Mouse (Mus musculus) kidney, embryonic 15.5 days (tissue): ENCODE measurements around the gene Plcxd1. TPM values are rescaled to one million over a fixed set of nuclear protein-coding genes. Genes with fewer than 3 reads are reported as not detected.
"Not testable (repeated sequence)": the region's sequence is repeated elsewhere in the genome, so short reads cannot be mapped to it uniquely, and the experiment has no call there.

ENCODE experiments used
- ATAC-seq: fragments of 200-750 bp; cut with Nextera tagmentation; replicated peaks from 2 replicates; pipeline ENCODE4 v1.8.0; 2017; ENCODE audit warnings: moderate TSS enrichment; ENCODE audit not compliant: low FRiP score
- H3K27ac ChIP-seq: fragments of 300-500 bp; sonication (generic); 2 replicates; pipeline ENCODE4 v1.5.1; 2015; ENCODE audit warnings: mild to moderate bottlenecking, inconsistent platforms
- H3K27me3 ChIP-seq: fragments of 300-500 bp; sonication (generic); 2 replicates; pipeline ENCODE4 v1.6.1; 2015; ENCODE audit warnings: inconsistent platforms
- H3K36me3 ChIP-seq: fragments of 300-500 bp; sonication (generic); 2 replicates; pipeline ENCODE4 v1.6.1; 2015; ENCODE audit warnings: inconsistent platforms
- H3K4me1 ChIP-seq: fragments of 300-500 bp; sonication (generic); 2 replicates; pipeline ENCODE4 v1.6.1; 2015; ENCODE audit warnings: inconsistent platforms
- H3K4me2 ChIP-seq: fragments of 300-500 bp; sonication (generic); 2 replicates; pipeline ENCODE4 v1.6.1; 2015; ENCODE audit warnings: moderate library complexity, mild to moderate bottlenecking, inconsistent platforms
- H3K4me3 ChIP-seq: fragments of 300-500 bp; sonication (generic); replicated peaks from 2 replicates; pipeline ENCODE4 v1.5.1; 2015; ENCODE audit warnings: mild to moderate bottlenecking, inconsistent platforms
- H3K9ac ChIP-seq: fragments of 300-500 bp; sonication (generic); 2 replicates; pipeline ENCODE4 v1.6.1; 2015; ENCODE audit warnings: mild to moderate bottlenecking, inconsistent platforms
- H3K9me3 ChIP-seq: fragments of 300-500 bp; sonication (generic); replicated peaks from 2 replicates; pipeline ENCODE4 v1.6.1; 2016; ENCODE audit warnings: inconsistent platforms
- WGBS: fragments of 180-500 bp; shearing (Covaris S2); methylation state at CpG from one replicate; pipeline ENCODE4 v1.1.7; 2015; ENCODE audit warnings: mixed read lengths; 5-methylcytosine and 5-hydroxymethylcytosine counted together
- polyA plus RNA-seq: library from polyadenylated mRNA; unstranded; fragments of >200 nt; fragmentation: Nextera tagmentation; extraction: Ambion mirVana; gene quantifications from 2 replicates; pipeline ENCODE4 v1.2.1, GENCODE M21; 2015

The Plcxd1 gene
- polyA plus RNA-seq, 1 experiment from 2014 or later, result 1.6 TPM

GRCm38 (mm10) chr5:110122380-110122779 lies 22.6 kb downstream of the Plcxd1 start:
- H3K9ac ChIP-seq, H3K4me3 ChIP-seq, H3K9me3 ChIP-seq, H3K27ac ChIP-seq, H3K4me2 ChIP-seq, H3K27me3 ChIP-seq, ATAC-seq, H3K4me1 ChIP-seq: not testable (repeated sequence)
- H3K36me3 ChIP-seq, result peaks cover 64% of the 10 kb centered on the region
- WGBS, result 84% methylated on average over 3 of the region's 3 CpGs

GRCm38 (mm10) chr5:110135293-110136086 lies 35.7 kb downstream of the Plcxd1 start, which contains the start of gene Chfr:
TSS of gene Chfr (plus strand) at chr5:110135842.
- Histone ChIP-seq H3K4me3 (peak within 1 kb of the TSS; percentile 95), H3K9ac (peak within 1 kb of the TSS; percentile 80), H3K4me1 (0 out of 2 replicates have a peak, but pooled peaks cover 4% of the 10 kb centered on the region), H3K9me3 (peaks cover 8% of the 10 kb centered on the region), H3K27me3 (no peaks in the 10 kb centered on the region), H3K36me3 (peaks cover 27% of the 10 kb centered on the region), H3K4me2 (peak within 1 kb of the TSS; percentile 84), H3K27ac (peak within 1 kb of the TSS; percentile 63)
- ATAC-seq, result peak; percentile 100
- WGBS, result 3% methylated on average over 46 of the region's 46 CpGs

- Histone ChIP-seq H3K4me1 (0 out of 2 replicates have a peak, but pooled peaks cover 4% of the 10 kb centered on the region), H3K27me3 (no peaks in the 10 kb centered on the region), H3K9me3 (peaks cover 4% of the 10 kb centered on the region; the same call in 1 of the 2 replicates), H3K9ac (peak overlapping the region; percentile 80), H3K4me3 (peak overlapping the region; percentile 95), H3K36me3 (peaks cover 27% of the 10 kb centered on the region), H3K27ac (peak overlapping the region; percentile 63), H3K4me2 (peak overlapping the region; percentile 84)
- peak; percentile 38 for ATAC-seq
- 6% methylated on average over 18 of the region's 18 CpGs for WGBS
Measured at GRCm38 (mm10) chr5:110136087-110136464, 36.3 kb downstream of the Plcxd1 start.

- H3K4me1 ChIP-seq, result 0 out of 2 replicates have a peak, but pooled peaks cover 4% of the 10 kb centered on the region
- no peak overlapping the region for H3K4me2 ChIP-seq
- ATAC-seq, result no peak
- peaks cover 39% of the 10 kb centered on the region for H3K36me3 ChIP-seq
- H3K27ac ChIP-seq, result no peak overlapping the region
- 97% methylated on average over 3 of the region's 3 CpGs for WGBS
- peaks cover 4% of the 10 kb centered on the region; the same call in 1 of the 2 replicates for H3K9me3 ChIP-seq
- H3K4me3 ChIP-seq, result no peak overlapping the region
- no peaks in the 10 kb centered on the region for H3K27me3 ChIP-seq
- no peak overlapping the region for H3K9ac ChIP-seq
Measured at GRCm38 (mm10) chr5:110137816-110138215, 38.0 kb downstream of the Plcxd1 start.

- no peaks in the 10 kb centered on the region for H3K27me3 ChIP-seq
- H3K4me3 ChIP-seq, result no peak overlapping the region
- H3K9ac ChIP-seq, result no peak overlapping the region
- ATAC-seq, result no peak
- H3K4me2 ChIP-seq, result no peak overlapping the region
- WGBS, result 95% methylated on average over 3 of the region's 3 CpGs
- peaks cover 1% of the 10 kb centered on the region; the same call in 1 of the 2 replicates for H3K9me3 ChIP-seq
- peaks cover 53% of the 10 kb centered on the region for H3K36me3 ChIP-seq
- H3K27ac ChIP-seq, result no peak overlapping the region
- 0 out of 2 replicates have a peak, but pooled peaks cover 4% of the 10 kb centered on the region for H3K4me1 ChIP-seq
Measured at GRCm38 (mm10) chr5:110139325-110139724, 39.6 kb downstream of the Plcxd1 start.

- WGBS, result 92% methylated on average over 7 of the region's 7 CpGs
- H3K27me3 ChIP-seq, result no peaks in the 10 kb centered on the region
- ATAC-seq, result no peak
Measured at GRCm38 (mm10) chr5:110140424-110140823, 40.7 kb downstream of the Plcxd1 start.

GRCm38 (mm10) chr5:110142309-110142708 lies 42.5 kb downstream of the Plcxd1 start:
- peaks cover 81% of the 10 kb centered on the region for H3K36me3 ChIP-seq
- no peak overlapping the region for H3K9ac ChIP-seq
- 93% methylated on average over 2 of the region's 2 CpGs for WGBS
- no peak overlapping the region for H3K27ac ChIP-seq
- H3K4me1 ChIP-seq, result no peaks in the 10 kb centered on the region
- H3K4me3 ChIP-seq, result no peak overlapping the region
- no peak overlapping the region for H3K4me2 ChIP-seq
- no peak for ATAC-seq
- H3K9me3 ChIP-seq, result no peaks in the 10 kb centered on the region
- no peaks in the 10 kb centered on the region for H3K27me3 ChIP-seq

More at GRCm38 (mm10) chr5:110140424-110140823, 40.7 kb downstream of the Plcxd1 start:
- H3K27ac ChIP-seq, result no peak overlapping the region
- peaks cover 64% of the 10 kb centered on the region for H3K36me3 ChIP-seq
- no peak overlapping the region for H3K9ac ChIP-seq
- H3K9me3 ChIP-seq, result no peaks in the 10 kb centered on the region
- H3K4me1 ChIP-seq, result 0 out of 2 replicates have a peak, but pooled peaks cover 4% of the 10 kb centered on the region
- H3K4me2 ChIP-seq, result no peak overlapping the region
- H3K4me3 ChIP-seq, result no peak overlapping the region

- H3K9me3 ChIP-seq, result no peaks in the 10 kb centered on the region
- WGBS, result 87% methylated on average over 5 of the region's 5 CpGs
- no peak overlapping the region for H3K4me2 ChIP-seq
- no peaks in the 10 kb centered on the region for H3K4me1 ChIP-seq
- no peak overlapping the region for H3K9ac ChIP-seq
- H3K36me3 ChIP-seq, result peaks cover 88% of the 10 kb centered on the region
- H3K27ac ChIP-seq, result no peak overlapping the region
- H3K4me3 ChIP-seq, result no peak overlapping the region
- no peak for ATAC-seq
- H3K27me3 ChIP-seq, result no peaks in the 10 kb centered on the region
Measured at GRCm38 (mm10) chr5:110143007-110143406, 43.2 kb downstream of the Plcxd1 start.

Other genes starting within 250 kb of the Plcxd1 start
- 0.66 and 0.98 TPM in 2 replicates for gene Gm15446, start 176.6 kb upstream of the Plcxd1 start, polyA plus RNA-seq
- 21.7 and 24.1 TPM in 2 replicates for gene Zfp932, start 103.4 kb upstream of the Plcxd1 start, polyA plus RNA-seq
- 6.7 and 7.6 TPM in 2 replicates for gene Gm17655, start 27.5 kb upstream of the Plcxd1 start, polyA plus RNA-seq
- gene Gm35315, start 5.5 kb upstream of the Plcxd1 start, polyA plus RNA-seq, result 1.5 and 2.2 TPM in 2 replicates
- gene Gtpbp6, start 8.2 kb downstream of the Plcxd1 start, polyA plus RNA-seq, result 32.3 and 34.9 TPM in 2 replicates
- gene Zfp605, start 10.1 kb downstream of the Plcxd1 start, polyA plus RNA-seq, result 3.8 and 5.7 TPM in 2 replicates
- 35.3 and 38.1 TPM in 2 replicates for gene Chfr, start 35.9 kb downstream of the Plcxd1 start, polyA plus RNA-seq
- gene Golga3, start 76.7 kb downstream of the Plcxd1 start, polyA plus RNA-seq, result 19.0 and 19.4 TPM in 2 replicates
- 29.7 and 32.2 TPM in 2 replicates for gene Ankle2, start 131.0 kb downstream of the Plcxd1 start, polyA plus RNA-seq
- gene Pgam5, start 169.9 kb downstream of the Plcxd1 start, polyA plus RNA-seq, result 67.6 and 68.1 TPM in 2 replicates
- gene Pxmp2, start 186.2 kb downstream of the Plcxd1 start, polyA plus RNA-seq, result 17.7 and 20.4 TPM in 2 replicates
- gene Pole, start 186.3 kb downstream of the Plcxd1 start, polyA plus RNA-seq, result 32.9 and 33.1 TPM in 2 replicates
- gene P2rx2, start 243.2 kb downstream of the Plcxd1 start, polyA plus RNA-seq, result 0.68 and 0.87 TPM in 2 replicates
- not detected in 2 replicates for gene Lrcol1, start 244.8 kb downstream of the Plcxd1 start, polyA plus RNA-seq